In genomic region chr6:94499897-94500623, GRCm38 (mm10) we compare ENCODE assay signal across 8 mouse cellular contexts. TPM values are rescaled to one million over a fixed set of nuclear protein-coding genes. Genes with fewer than 3 reads are reported as not detected.
DNase-seq lines count a peak whose midpoint lies in the region; ATAC-seq lines count a peak whose summit lies in the region.

Gene Slc25a26 (plus strand): TSS chr6:94500331.

- no peaks in the 10 kb centered on the region for H3K9me3 ChIP-seq in forebrain, embryonic 11.5 days (ENCODE audit: control insufficient read depth, low read length)
- H3K9me3 ChIP-seq in heart, embryonic 16.5 days (replicated peaks; ENCODE audit: control insufficient read depth, low read length) = no peaks in the 10 kb centered on the region
- H3K9me3 ChIP-seq in liver, embryonic 15.5 days (replicated peaks) = no peaks in the 10 kb centered on the region
- no peaks in the 10 kb centered on the region for H3K9me3 ChIP-seq in neural tube, embryonic 12.5 days

- peak; percentile 84 for DNase-seq in CD8-positive naive resting alpha-beta T cell, adult 2 months (ENCODE audit: low read depth in 2 of 2, low spot score in 2 of 2)
- peak; percentile 84 for DNase-seq in c-Kit-positive CD71-negative TER-119-negative erythroid progenitor cells, embryonic 14.5 days (ENCODE audit: low read depth)
- DNase-seq in forebrain, embryonic 11.5 days (ENCODE audit: low spot score) = peak; percentile 93
- DNase-seq in kidney, postnatal 36 days = peak; percentile 90 to 93
- peak; percentile 91 for DNase-seq in telencephalon, adult 2 months (ENCODE audit: low read depth, low spot score)

- WGBS in forebrain, embryonic 11.5 days = under 1% methylated on average over 37 of the region's 37 CpGs
- under 1% methylated on average over 37 of the region's 37 CpGs for whole genome bisulfite sequencing in heart, embryonic 16.5 days
- under 1% methylated on average over 37 of the region's 37 CpGs for WGBS in liver, embryonic 15.5 days (ENCODE audit: insufficient replicate concordance)
- under 1% methylated on average over 37 of the region's 37 CpGs for WGBS in neural tube, embryonic 12.5 days

- H3K4me3 ChIP-seq in forebrain, embryonic 11.5 days (ENCODE audit: low read depth, low read length) = peak within 1 kb of the TSS; percentile 53
- H3K4me3 ChIP-seq in heart, embryonic 16.5 days (ENCODE audit: low read length) = peak within 1 kb of the TSS; percentile 74
- H3K4me3 ChIP-seq in liver, embryonic 15.5 days (replicated peaks) = peak within 1 kb of the TSS; percentile 73
- H3K4me3 ChIP-seq in neural tube, embryonic 12.5 days = peak within 1 kb of the TSS; percentile 80

- H3K27ac ChIP-seq in forebrain, embryonic 11.5 days (ENCODE audit: low read depth, low read length) = no peak within 1 kb of the TSS
- peak within 1 kb of the TSS; percentile 71 for H3K27ac ChIP-seq in heart, embryonic 16.5 days (ENCODE audit: low read length)
- no peak within 1 kb of the TSS for H3K27ac ChIP-seq in liver, embryonic 15.5 days (replicated peaks)
- no peak within 1 kb of the TSS for H3K27ac ChIP-seq in neural tube, embryonic 12.5 days

- peak; percentile 95 for ATAC-seq in forebrain, embryonic 11.5 days (replicated peaks; ENCODE audit: low FRiP score)
- ATAC-seq in heart, embryonic 16.5 days (replicated peaks; ENCODE audit: extremely low read depth, insufficient read depth, low FRiP score) = peak; percentile 96
- ATAC-seq in liver, embryonic 15.5 days (ENCODE audit: insufficient read depth) = peak; percentile 79
- peak; percentile 97 for ATAC-seq in neural tube, embryonic 12.5 days (ENCODE audit: low FRiP score, low read depth)

- H3K4me2 ChIP-seq in forebrain, embryonic 11.5 days (ENCODE audit: low read depth, low read length, severe bottlenecking) = peak within 1 kb of the TSS; percentile 61
- peak within 1 kb of the TSS; percentile 88 for H3K4me2 ChIP-seq in heart, embryonic 16.5 days (ENCODE audit: low read depth, low read length)
- H3K4me2 ChIP-seq in liver, embryonic 15.5 days = peak within 1 kb of the TSS; percentile 86
- peak within 1 kb of the TSS; percentile 82 for H3K4me2 ChIP-seq in neural tube, embryonic 12.5 days (replicated peaks)

- no peaks in the 10 kb centered on the region for H3K36me3 ChIP-seq in forebrain, embryonic 11.5 days (ENCODE audit: control insufficient read depth, insufficient read depth, low read length)
- no peaks in the 10 kb centered on the region for H3K36me3 ChIP-seq in heart, embryonic 16.5 days (ENCODE audit: control insufficient read depth, insufficient read depth)
- no peaks in the 10 kb centered on the region for H3K36me3 ChIP-seq in liver, embryonic 15.5 days (replicated peaks)
- no peaks in the 10 kb centered on the region for H3K36me3 ChIP-seq in neural tube, embryonic 12.5 days

- no peaks in the 10 kb centered on the region; the same call in 1 of the 2 replicates for H3K4me1 ChIP-seq in forebrain, embryonic 11.5 days (replicated peaks; ENCODE audit: control insufficient read depth, insufficient read depth, low read length)
- peaks cover 5% of the 10 kb centered on the region; the same call in 1 of the 2 replicates for H3K4me1 ChIP-seq in heart, embryonic 16.5 days (ENCODE audit: control insufficient read depth, insufficient read depth, low read length)
- H3K4me1 ChIP-seq in liver, embryonic 15.5 days (replicated peaks) = peaks cover 13% of the 10 kb centered on the region
- H3K4me1 ChIP-seq in neural tube, embryonic 12.5 days = peaks cover 7% of the 10 kb centered on the region

- H3K27me3 ChIP-seq in forebrain, embryonic 11.5 days (ENCODE audit: control insufficient read depth, insufficient read depth, low read length) = no peaks in the 10 kb centered on the region
- no peaks in the 10 kb centered on the region for H3K27me3 ChIP-seq in heart, embryonic 16.5 days (ENCODE audit: control insufficient read depth, insufficient read depth, low read length)
- no peaks in the 10 kb centered on the region for H3K27me3 ChIP-seq in liver, embryonic 15.5 days
- H3K27me3 ChIP-seq in neural tube, embryonic 12.5 days (replicated peaks) = no peaks in the 10 kb centered on the region

- peak within 1 kb of the TSS; percentile 55 for H3K9ac ChIP-seq in forebrain, embryonic 11.5 days (ENCODE audit: low read length)
- H3K9ac ChIP-seq in heart, embryonic 16.5 days (ENCODE audit: low read length) = peak within 1 kb of the TSS; percentile 73
- H3K9ac ChIP-seq in liver, embryonic 15.5 days = peak within 1 kb of the TSS; percentile 54; the same call in 1 of the 2 replicates
- H3K9ac ChIP-seq in neural tube, embryonic 12.5 days = peak within 1 kb of the TSS; percentile 58

RNA-seq across cellular contexts. Expression of gene Slc25a26, which starts in this region (rescaled TPM):
- 7.0 and 7.4 TPM in 2 replicates for polyA plus RNA-seq in forebrain, embryonic 11.5 days (2014; fragmentation: Nextera tagmentation; extraction: Ambion mirVana)
- polyA plus RNA-seq in heart, embryonic 16.5 days (2015; fragmentation: Nextera tagmentation; extraction: Ambion mirVana) = 13.4 and 15.3 TPM in 2 replicates
- polyA plus RNA-seq in liver, embryonic 15.5 days (2015; fragmentation: Nextera tagmentation; extraction: Ambion mirVana) = 2.5 and 2.9 TPM in 2 replicates
- 8.1 and 8.7 TPM in 2 replicates for polyA plus RNA-seq in neural tube, embryonic 12.5 days (2016; fragmentation: Nextera tagmentation; extraction: Ambion mirVana)
